Mouse (Mus musculus) neural tube, embryonic 12.5 days (tissue): Measurements from ENCODE around the gene Fscb. TPM values are rescaled to one million over a fixed set of nuclear protein-coding genes. Genes with fewer than 3 reads are reported as not detected.

ENCODE experiments used
- ATAC-seq: fragments of 200-750 bp; cut with Nextera tagmentation; 2 replicates; pipeline ENCODE4 v1.8.0; 2017; ENCODE audit warnings: low read depth, mild to moderate bottlenecking, moderate TSS enrichment, moderate library complexity; ENCODE audit not compliant: low FRiP score
- H3K27ac ChIP-seq: fragments of 300-500 bp; sonication (generic); 2 replicates; pipeline ENCODE4 v1.5.1; 2016
- H3K27me3 ChIP-seq: fragments of 300-500 bp; sonication (generic); replicated peaks from 2 replicates; pipeline ENCODE4 v1.6.1; 2016; ENCODE audit warnings: mild to moderate bottlenecking
- H3K36me3 ChIP-seq: fragments of 300-500 bp; sonication (generic); 2 replicates; pipeline ENCODE4 v1.6.1; 2016; ENCODE audit warnings: mild to moderate bottlenecking
- H3K4me1 ChIP-seq: fragments of 300-500 bp; sonication (generic); 2 replicates; pipeline ENCODE4 v1.6.1; 2016
- H3K4me2 ChIP-seq: fragments of 300-500 bp; sonication (generic); replicated peaks from 2 replicates; pipeline ENCODE4 v1.6.1; 2016; ENCODE audit warnings: mild to moderate bottlenecking
- H3K4me3 ChIP-seq: fragments of 300-500 bp; sonication (generic); 2 replicates; pipeline ENCODE4 v1.5.1; 2016
- H3K9ac ChIP-seq: fragments of 300-500 bp; sonication (generic); 2 replicates; pipeline ENCODE4 v1.6.1; 2016; ENCODE audit warnings: mild to moderate bottlenecking
- H3K9me3 ChIP-seq: fragments of 300-500 bp; sonication (generic); 2 replicates; pipeline ENCODE4 v1.6.1; 2016; ENCODE audit warnings: mild to moderate bottlenecking
- WGBS: fragments of 180-500 bp; shearing (Covaris S2); methylation state at CpG from one replicate; pipeline ENCODE4 v1.1.7; 2016; 5-methylcytosine and 5-hydroxymethylcytosine counted together
- polyA plus RNA-seq: library from polyadenylated mRNA; unstranded; fragments of >200 nt; fragmentation: Nextera tagmentation; extraction: Ambion mirVana; gene quantifications from 2 replicates; pipeline ENCODE4 v1.2.1, GENCODE M21; 2016

Fscb gene
- polyA plus RNA-seq: not detected in 2 replicates

DNA sequence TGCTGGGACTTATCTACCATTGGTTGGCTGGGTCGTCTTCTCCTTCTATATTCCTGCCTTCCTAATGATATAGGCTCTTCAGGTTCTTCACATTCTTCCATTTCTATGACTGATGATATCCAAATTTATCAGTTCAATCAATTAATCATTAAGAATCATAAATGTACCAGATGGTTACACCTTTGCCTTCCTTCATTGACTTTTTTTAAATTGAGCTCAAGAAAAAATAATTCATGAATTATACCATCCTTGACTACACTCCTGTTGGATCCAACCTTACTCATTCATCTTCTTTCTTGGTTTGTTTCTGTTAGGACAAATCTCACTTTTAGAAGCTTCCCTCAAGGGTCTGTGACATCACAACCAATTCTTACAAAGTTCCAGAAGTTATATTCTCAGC lies at the start of gene Fscb:
TSS of gene Fscb (minus strand) at position 101 of the 400 bp plus-strand sequence.
- ATAC-seq: no peak
- Histone ChIP-seq H3K9ac (no peak within 1 kb of the TSS), H3K27ac (no peak within 1 kb of the TSS), H3K27me3 (no peaks in the 10 kb centered on the region), H3K36me3 (no peaks in the 10 kb centered on the region), H3K9me3 (no peaks in the 10 kb centered on the region), H3K4me1 (no peaks in the 10 kb centered on the region), H3K4me3 (no peak within 1 kb of the TSS), H3K4me2 (no peak within 1 kb of the TSS)
- WGBS: 76% methylated on average over 1 of the region's 1 CpGs

GRCm38 (mm10) chr12:64516775-64517174 lies 42.3 kb upstream of the Fscb start:
- no peak overlapping the region for H3K9ac ChIP-seq
- H3K4me1 ChIP-seq: no peaks in the 10 kb centered on the region
- H3K4me3 ChIP-seq: no peak overlapping the region
- H3K4me2 ChIP-seq: no peak overlapping the region
- no peak overlapping the region for H3K27ac ChIP-seq
- no peak for ATAC-seq
- 71% methylated on average over 2 of the region's 2 CpGs for WGBS
- H3K27me3 ChIP-seq: no peaks in the 10 kb centered on the region
- H3K9me3 ChIP-seq: no peaks in the 10 kb centered on the region
- H3K36me3 ChIP-seq: no peaks in the 10 kb centered on the region

- H3K4me3 ChIP-seq: no peak overlapping the region
- H3K27ac ChIP-seq: no peak overlapping the region
- no peaks in the 10 kb centered on the region for H3K4me1 ChIP-seq
- ATAC-seq: no peak
- H3K9me3 ChIP-seq: no peaks in the 10 kb centered on the region
- H3K9ac ChIP-seq: no peak overlapping the region
- 90% methylated on average over 1 of the region's 1 CpGs for WGBS
- H3K36me3 ChIP-seq: no peaks in the 10 kb centered on the region
- no peaks in the 10 kb centered on the region for H3K27me3 ChIP-seq
- H3K4me2 ChIP-seq: no peak overlapping the region
These were observed 38.9 kb upstream of the Fscb start for GRCm38 (mm10) chr12:64513439-64513838.

GRCm38 (mm10) chr12:64497706-64498105 lies 23.2 kb upstream of the Fscb start:
- H3K36me3 ChIP-seq: no peaks in the 10 kb centered on the region
- no peak overlapping the region for H3K4me2 ChIP-seq
- H3K4me3 ChIP-seq: no peak overlapping the region
- H3K4me1 ChIP-seq: no peaks in the 10 kb centered on the region
- no peaks in the 10 kb centered on the region for H3K27me3 ChIP-seq
- no peak overlapping the region for H3K9ac ChIP-seq
- no peak overlapping the region for H3K27ac ChIP-seq
- no peak for ATAC-seq
- no peaks in the 10 kb centered on the region for H3K9me3 ChIP-seq
- WGBS: 84% methylated on average over 5 of the region's 5 CpGs

DNA sequence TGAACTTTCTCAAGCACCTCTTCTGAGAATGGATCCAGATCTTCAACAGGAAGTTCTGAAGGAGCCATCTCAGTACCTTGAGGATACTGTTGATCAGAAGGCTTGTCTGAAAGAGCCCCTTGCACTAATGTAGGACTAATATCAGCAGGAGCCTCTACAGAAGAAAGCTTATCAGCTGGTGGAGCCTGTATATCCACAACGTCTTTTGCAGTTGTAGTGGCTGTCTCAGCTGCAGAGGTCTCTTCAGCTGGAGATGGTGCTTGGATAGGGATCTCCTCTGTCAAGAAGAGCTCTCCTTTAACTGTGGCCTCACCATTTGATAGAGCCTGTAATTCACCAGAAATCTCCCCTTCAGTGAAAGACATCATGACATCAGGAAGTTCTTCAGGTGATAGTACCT lies 875 bp downstream of the Fscb start:
- WGBS: 80% methylated on average over 1 of the region's 1 CpGs
- no peak for ATAC-seq
- Histone ChIP-seq H3K4me3 (no peak overlapping the region), H3K4me2 (no peak overlapping the region), H3K27me3 (no peaks in the 10 kb centered on the region), H3K9ac (no peak overlapping the region), H3K27ac (no peak overlapping the region), H3K4me1 (no peaks in the 10 kb centered on the region), H3K36me3 (no peaks in the 10 kb centered on the region), H3K9me3 (no peaks in the 10 kb centered on the region)

DNA sequence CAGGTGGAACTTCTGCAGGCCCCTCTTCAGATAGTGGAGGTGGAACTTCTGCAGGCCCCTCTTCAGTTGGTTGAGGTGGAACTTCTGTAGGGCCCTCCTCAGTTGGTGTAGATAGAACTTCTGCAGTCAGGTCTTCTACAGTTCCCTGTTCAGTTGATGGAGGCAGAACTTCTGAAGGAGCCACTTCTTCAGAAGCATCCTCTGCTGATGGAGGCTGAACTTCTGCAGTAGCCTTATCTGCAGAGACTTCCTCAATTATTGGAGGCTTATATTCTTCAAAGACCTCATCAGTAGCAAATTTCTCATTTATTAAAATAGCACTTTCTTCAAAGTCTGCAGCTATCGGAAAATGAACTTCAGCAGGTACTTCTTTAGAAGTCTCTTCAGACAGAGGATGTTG lies 1.4 kb downstream of the Fscb start:
- Histone ChIP-seq H3K4me1 (no peaks in the 10 kb centered on the region), H3K4me2 (no peak overlapping the region), H3K9me3 (no peaks in the 10 kb centered on the region), H3K27ac (no peak overlapping the region), H3K9ac (no peak overlapping the region), H3K36me3 (no peaks in the 10 kb centered on the region), H3K27me3 (no peaks in the 10 kb centered on the region), H3K4me3 (no peak overlapping the region)
- WGBS: 94% methylated on average over 1 of the region's 1 CpGs
- ATAC-seq: no peak

GRCm38 (mm10) chr12:64455228-64455627 lies 19.3 kb downstream of the Fscb start:
- Histone ChIP-seq H3K4me3 (no peak overlapping the region), H3K36me3 (no peaks in the 10 kb centered on the region), H3K4me1 (no peaks in the 10 kb centered on the region), H3K4me2 (no peak overlapping the region), H3K27ac (no peak overlapping the region), H3K9ac (no peak overlapping the region), H3K27me3 (no peaks in the 10 kb centered on the region), H3K9me3 (no peaks in the 10 kb centered on the region)
- no peak for ATAC-seq

DNA sequence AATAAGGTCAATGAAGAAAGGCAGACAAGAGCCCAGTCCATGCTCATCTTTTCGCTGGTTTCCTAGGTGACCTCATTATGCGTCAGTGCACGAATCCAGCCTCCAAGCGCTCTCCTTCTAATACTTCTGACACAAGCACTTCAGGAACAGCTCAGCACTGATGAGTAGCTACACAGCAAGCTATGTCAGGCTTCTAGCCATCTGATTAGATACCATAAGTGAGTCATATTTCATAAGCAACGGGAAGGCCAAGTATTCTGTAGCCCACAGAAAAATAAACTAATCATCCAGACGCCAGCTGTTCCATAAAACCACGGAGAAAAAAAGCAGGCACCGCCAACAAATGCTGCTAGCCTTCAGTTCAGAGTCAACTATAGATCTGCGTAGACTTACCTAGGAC lies 24.6 kb downstream of the Fscb start:
- WGBS: 81% methylated on average over 9 of the region's 9 CpGs
- no peak overlapping the region for H3K4me2 ChIP-seq
- H3K9me3 ChIP-seq: no peaks in the 10 kb centered on the region
- no peaks in the 10 kb centered on the region for H3K27me3 ChIP-seq
- H3K27ac ChIP-seq: no peak overlapping the region
- H3K36me3 ChIP-seq: no peaks in the 10 kb centered on the region
- ATAC-seq: no peak
- H3K4me1 ChIP-seq: no peaks in the 10 kb centered on the region
- H3K9ac ChIP-seq: no peak overlapping the region
- no peak overlapping the region for H3K4me3 ChIP-seq

- Histone ChIP-seq H3K27ac (no peak overlapping the region), H3K9ac (no peak overlapping the region), H3K9me3 (no peaks in the 10 kb centered on the region), H3K4me3 (no peak overlapping the region), H3K27me3 (no peaks in the 10 kb centered on the region), H3K36me3 (no peaks in the 10 kb centered on the region), H3K4me1 (no peaks in the 10 kb centered on the region), H3K4me2 (no peak overlapping the region)
- no peak for ATAC-seq
- 74% methylated on average over 2 of the region's 2 CpGs for WGBS
These were observed 37.8 kb downstream of the Fscb start for GRCm38 (mm10) chr12:64436675-64437074.
